10 mouse cellular contexts compared by ENCODE assay signal in the genomic region with DNA sequence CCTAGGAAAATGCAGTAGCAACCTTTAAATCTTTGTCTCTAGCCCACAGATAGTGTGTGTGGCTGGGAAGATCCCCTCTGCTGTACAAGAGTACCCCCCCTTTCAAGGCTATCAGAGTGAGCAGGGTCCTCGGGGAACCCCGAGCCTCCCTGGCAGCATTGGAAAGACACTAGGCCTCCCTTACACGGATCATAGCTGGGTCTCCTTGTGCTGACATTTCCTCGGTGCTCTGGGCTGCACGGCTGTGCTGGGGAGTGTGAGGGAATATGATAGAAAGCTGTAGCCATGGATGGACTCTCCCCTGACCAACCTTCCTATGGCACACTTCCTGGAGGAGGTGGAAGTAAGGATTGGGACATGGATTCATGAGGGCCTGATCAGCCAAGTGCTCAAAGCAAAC. TPM values are rescaled to one million over a fixed set of nuclear protein-coding genes. Genes with fewer than 3 reads are reported as not detected.
"Had no signal": no experiment of that assay in that cellular context is flagged by ENCODE, and none has a peak within 500 bp of the region (broad histone marks: within the 10 kb centered on the region; RNA-seq: fewer than 3 reads in every experiment).

No protein-coding gene starts in this region.

RNA-seq across cellular contexts. Expression of a gene that starts 27.4 kb away (rescaled TPM):
- polyA plus RNA-seq: neural tube, embryonic 13.5 days; neural tube, embryonic 14.5 days; small intestine, adult 2 months; thymus, postnatal 0 days; urinary bladder, adult 2 months had no signal

RNA-seq across cellular contexts. Expression of a gene that starts 50.6 kb away (rescaled TPM):
- polyA plus RNA-seq: neural tube, embryonic 13.5 days; neural tube, embryonic 14.5 days; neural tube, embryonic 15.5 days; stomach, embryonic 14.5 days; stomach, embryonic 15.5 days; stomach, embryonic 16.5 days; stomach, postnatal 0 days; thymus, postnatal 0 days; urinary bladder, adult 2 months had no signal
